Mouse (Mus musculus): ENCODE results near the gene Klhl3. TPM values are rescaled to one million over a fixed set of nuclear protein-coding genes. Genes with fewer than 3 reads are reported as not detected.
A peak's percentile ranks its signal among the peaks of the same experiment; 100 is the strongest.
"Not testable (repeated sequence)": the region's sequence is repeated elsewhere in the genome, so short reads cannot be mapped to it uniquely, and the experiment has no call there.

The Klhl3 gene
- polyA plus RNA-seq, 1 experiment from 2014 or later, result 4.3 TPM

DNA sequence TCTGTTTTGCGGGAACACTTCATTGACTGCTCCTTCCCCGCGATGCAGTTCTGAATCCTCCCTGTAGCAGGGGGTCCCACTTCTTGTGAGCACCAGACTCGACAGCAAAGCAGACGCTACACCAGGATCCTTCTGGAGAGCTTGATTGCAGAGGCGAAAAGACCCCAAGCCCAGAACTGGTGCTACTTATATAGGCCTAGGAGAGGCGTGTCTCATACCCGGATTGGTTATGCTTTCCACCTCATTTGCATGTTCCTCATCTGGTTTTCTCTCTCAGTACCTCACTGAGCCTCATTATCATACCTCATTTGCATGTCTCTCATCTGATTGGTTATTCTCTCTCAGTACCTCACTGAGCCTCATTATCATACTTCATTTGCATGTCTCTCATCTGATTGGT lies 33.2 kb upstream of the Klhl3 start:
- not testable (repeated sequence) for ATAC-seq (ENCODE audit: low FRiP score); H3K9me3 ChIP-seq; H3K4me3 ChIP-seq (replicated peaks); H3K9ac ChIP-seq; H3K27me3 ChIP-seq; H3K36me3 ChIP-seq (replicated peaks); H3K27ac ChIP-seq; H3K4me2 ChIP-seq
- 94% methylated on average over 8 of the region's 8 CpGs for WGBS
- H3K4me1 ChIP-seq, result peaks cover 12% of the 10 kb centered on the region

DNA sequence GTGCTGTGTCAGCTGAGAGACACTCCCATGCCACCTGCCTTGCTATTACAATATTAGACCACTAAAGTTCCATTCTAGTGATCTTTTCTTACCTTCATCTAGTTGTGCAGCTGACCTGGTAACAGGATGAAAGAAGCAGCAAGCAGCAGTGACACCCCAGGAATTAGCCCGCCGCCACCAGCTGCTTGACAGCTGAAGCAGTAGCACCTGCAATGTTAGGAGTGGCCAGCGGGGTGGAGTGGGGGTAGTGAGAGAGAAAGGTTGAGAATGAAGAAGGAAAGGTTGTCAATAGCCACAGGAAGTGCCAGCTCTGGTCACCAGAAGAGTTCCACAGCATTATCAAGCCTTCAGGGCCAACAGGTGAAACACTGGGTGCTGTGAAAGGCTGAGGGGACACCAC lies 18.3 kb upstream of the Klhl3 start:
- peaks cover 4% of the 10 kb centered on the region; the same call in 1 of the 2 replicates for H3K36me3 ChIP-seq (replicated peaks)
- H3K27me3 ChIP-seq, result no peaks in the 10 kb centered on the region
- 40% methylated on average over 3 of the region's 3 CpGs for WGBS
- ATAC-seq (ENCODE audit: low FRiP score), result no peak
- H3K27ac ChIP-seq, result no peak overlapping the region
- peaks cover 8% of the 10 kb centered on the region for H3K4me1 ChIP-seq
- H3K9me3 ChIP-seq, result 0 out of 2 replicates have a peak, but pooled peaks cover 4% of the 10 kb centered on the region
- H3K9ac ChIP-seq, result no peak overlapping the region
- H3K4me3 ChIP-seq (replicated peaks), result no peak overlapping the region
- no peak overlapping the region for H3K4me2 ChIP-seq

- H3K9me3 ChIP-seq, result no peaks in the 10 kb centered on the region
- peak overlapping the region; percentile 70 for H3K4me2 ChIP-seq
- peaks cover 22% of the 10 kb centered on the region for H3K4me1 ChIP-seq
- H3K27me3 ChIP-seq, result no peaks in the 10 kb centered on the region
- H3K4me3 ChIP-seq (replicated peaks), result peak overlapping the region; percentile 99
- peaks cover 8% of the 10 kb centered on the region for H3K36me3 ChIP-seq (replicated peaks)
- 31% methylated on average over 4 of the region's 4 CpGs for WGBS
- ATAC-seq (ENCODE audit: low FRiP score), result no peak
- peak overlapping the region; percentile 100 for H3K27ac ChIP-seq
- peak overlapping the region; percentile 100 for H3K9ac ChIP-seq
Observed at GRCm38 (mm10) chr13:58129687-58130246, 16.4 kb upstream of the Klhl3 start.

DNA sequence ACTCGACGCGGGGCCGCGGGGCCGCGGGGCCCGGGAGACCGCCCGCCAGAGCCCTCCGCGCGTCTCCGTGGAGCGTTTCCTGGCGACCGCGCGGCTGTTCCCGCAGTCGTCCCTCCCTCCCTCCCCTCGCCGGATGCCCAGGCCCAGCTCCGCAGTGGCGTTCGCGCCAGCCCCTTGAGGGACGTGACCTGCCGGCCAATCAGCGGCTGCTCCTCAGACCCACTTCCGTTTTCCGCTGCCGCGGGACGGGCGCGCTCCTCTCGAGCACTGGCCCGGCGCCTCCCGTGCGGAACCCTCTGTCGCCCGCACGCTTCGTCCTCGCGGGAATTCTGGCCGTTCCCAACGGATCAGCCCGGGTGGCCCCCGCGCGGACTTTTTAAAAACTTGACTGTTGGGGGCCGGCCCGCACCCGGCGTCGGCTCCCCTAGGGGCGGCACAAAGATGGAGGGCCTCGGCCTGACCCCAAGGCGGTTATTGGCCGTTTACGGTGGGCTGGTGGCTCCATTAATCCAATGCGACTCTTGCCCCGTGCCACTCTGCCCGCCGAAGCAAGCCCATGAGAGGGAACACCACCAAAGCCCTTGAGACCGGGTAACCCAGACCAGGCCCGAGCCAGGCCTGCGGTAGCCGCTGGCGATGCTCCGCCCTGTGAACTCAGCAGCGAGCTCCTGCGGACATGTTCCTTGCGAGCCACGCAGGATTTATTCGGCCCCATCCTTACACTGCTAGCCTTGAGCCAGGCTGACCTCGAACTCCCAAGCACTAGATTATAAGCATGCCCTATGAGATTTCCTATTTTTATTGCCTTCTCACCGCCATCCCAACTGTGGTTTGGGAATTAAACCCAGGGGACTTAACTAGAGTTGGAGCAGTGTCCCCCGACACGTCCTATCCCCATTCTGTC lies 15.6 kb upstream of the Klhl3 start:
- Histone ChIP-seq H3K4me2 (peak overlapping the region; percentile 70), H3K4me1 (peaks cover 29% of the 10 kb centered on the region), H3K4me3 (replicated peaks) (peak overlapping the region; percentile 99), H3K36me3 (replicated peaks) (peaks cover 8% of the 10 kb centered on the region), H3K27me3 (no peaks in the 10 kb centered on the region), H3K27ac (peak overlapping the region; percentile 100), H3K9me3 (no peaks in the 10 kb centered on the region), H3K9ac (peak overlapping the region; percentile 100)
- peak; percentile 98 for ATAC-seq (ENCODE audit: low FRiP score)
- WGBS, result under 1% methylated on average over 81 of the region's 83 CpGs

DNA sequence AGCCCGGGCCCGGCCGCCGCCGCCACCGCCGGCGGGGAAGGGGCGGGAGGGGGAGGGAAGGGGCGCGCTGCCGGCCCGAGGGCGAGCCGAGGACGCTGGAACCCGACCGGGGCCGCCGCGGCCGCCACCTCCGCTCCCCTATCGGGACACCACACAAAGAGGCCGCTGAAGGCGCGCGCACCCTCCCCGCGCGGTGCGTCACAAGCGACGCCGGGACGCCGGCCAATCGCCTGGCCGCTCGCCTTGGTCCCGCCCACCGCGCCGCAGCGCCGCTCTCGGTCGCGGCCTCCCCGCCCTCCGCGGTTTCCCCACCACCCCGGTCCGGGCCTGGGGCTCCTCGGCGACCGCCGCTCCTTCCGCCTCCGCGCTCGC lies 15.0 kb upstream of the Klhl3 start, which contains the start of gene Hnrnpa0:
Gene Hnrnpa0, minus strand, starts transcription at position 161 of the 372 bp plus-strand sequence.
- peak; percentile 97 for ATAC-seq (ENCODE audit: low FRiP score)
- Histone ChIP-seq H3K4me1 (peaks cover 33% of the 10 kb centered on the region), H3K36me3 (replicated peaks) (peaks cover 8% of the 10 kb centered on the region), H3K27ac (peak within 1 kb of the TSS; percentile 100), H3K4me3 (replicated peaks) (peak within 1 kb of the TSS; percentile 99), H3K9me3 (no peaks in the 10 kb centered on the region), H3K9ac (peak within 1 kb of the TSS; percentile 100), H3K4me2 (peak within 1 kb of the TSS; percentile 75), H3K27me3 (no peaks in the 10 kb centered on the region)
- WGBS, result 0% methylated on average over 46 of the region's 62 CpGs

DNA sequence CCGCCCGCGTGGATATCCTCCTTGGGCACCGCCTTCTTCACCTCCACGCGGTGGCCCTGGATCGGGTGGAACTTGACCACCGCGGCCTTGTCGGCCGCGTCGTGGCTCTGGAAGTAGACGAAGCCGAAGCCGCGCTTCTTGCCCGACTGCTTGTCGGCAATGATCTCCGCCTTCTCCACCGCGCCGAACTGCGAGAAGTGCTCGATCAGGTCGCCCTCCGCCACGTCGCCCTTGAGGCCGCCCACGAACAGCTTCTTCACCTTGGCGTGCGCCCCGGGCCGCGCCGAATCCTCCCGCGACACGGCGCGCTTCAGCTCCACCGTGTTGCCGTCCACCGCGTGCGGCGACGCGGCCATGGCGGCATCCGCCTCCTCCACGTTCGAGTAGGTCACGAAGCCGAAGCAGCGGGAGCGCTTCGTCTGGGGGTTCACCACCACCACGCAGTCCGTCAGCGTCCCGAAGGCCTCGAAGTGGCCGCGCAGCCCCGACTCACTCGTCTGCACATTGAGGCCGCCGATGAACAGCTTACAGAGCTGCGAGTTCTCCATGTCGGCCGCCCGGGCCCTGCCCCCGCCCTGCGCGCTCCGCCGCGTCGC lies 14.5 kb upstream of the Klhl3 start:
- peak overlapping the region; percentile 100 for H3K9ac ChIP-seq
- WGBS, result under 1% methylated on average over 67 of the region's 81 CpGs
- peak overlapping the region; percentile 99 for H3K4me3 ChIP-seq (replicated peaks)
- peak; percentile 44 for ATAC-seq (ENCODE audit: low FRiP score)
- H3K27me3 ChIP-seq, result no peaks in the 10 kb centered on the region
- H3K36me3 ChIP-seq (replicated peaks), result peaks cover 8% of the 10 kb centered on the region
- no peaks in the 10 kb centered on the region for H3K9me3 ChIP-seq
- peak overlapping the region; percentile 100 for H3K27ac ChIP-seq
- H3K4me1 ChIP-seq, result peaks cover 35% of the 10 kb centered on the region
- peak overlapping the region; percentile 75 for H3K4me2 ChIP-seq

DNA sequence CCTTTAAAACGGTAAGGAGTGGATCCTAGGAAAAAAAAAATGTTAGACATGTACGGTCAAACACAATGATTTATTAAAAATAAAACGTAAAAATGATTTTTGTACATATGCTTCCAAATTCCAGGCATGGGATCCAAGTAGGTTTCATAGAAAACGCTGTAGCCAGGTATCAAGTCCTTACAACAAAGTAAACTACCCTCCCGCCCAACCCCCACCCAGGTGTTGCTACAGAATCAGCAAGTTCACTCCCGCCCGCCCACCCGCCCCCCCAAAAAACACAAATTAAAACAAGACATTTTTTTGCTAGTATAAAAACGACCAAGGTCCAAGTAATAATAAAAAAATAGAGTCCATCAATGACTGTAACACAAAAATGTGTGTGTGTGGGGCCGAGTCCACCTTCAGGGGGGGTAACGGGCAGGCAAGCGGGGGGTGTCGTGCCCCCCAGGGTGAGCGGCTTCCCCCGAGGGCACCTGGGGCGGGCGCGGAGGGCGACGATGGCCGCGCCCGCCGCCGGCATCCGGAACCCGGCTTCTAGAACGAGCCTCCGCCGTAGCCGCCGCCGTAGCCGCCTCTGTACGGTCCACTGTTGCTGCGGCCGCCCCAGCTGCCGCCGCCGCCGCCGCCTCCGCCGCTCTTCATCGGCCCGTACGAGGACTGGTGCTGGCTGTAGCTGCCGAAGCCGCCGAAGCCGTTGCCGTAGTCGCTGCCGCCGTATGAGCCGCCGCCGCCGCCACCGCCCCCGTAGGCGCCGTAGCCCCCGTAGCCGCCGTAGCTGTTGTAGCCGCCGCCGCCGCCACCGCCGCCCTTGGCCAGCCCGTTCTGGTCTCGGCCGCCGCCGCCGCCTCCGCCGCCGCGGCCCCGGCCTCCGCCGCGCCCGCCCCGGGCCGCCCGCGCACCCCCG lies 13.7 kb upstream of the Klhl3 start:
- Histone ChIP-seq H3K9me3 (no peaks in the 10 kb centered on the region), H3K4me1 (peaks cover 35% of the 10 kb centered on the region), H3K9ac (peak overlapping the region; percentile 100), H3K4me3 (replicated peaks) (peak overlapping the region; percentile 99), H3K27me3 (no peaks in the 10 kb centered on the region), H3K4me2 (peak overlapping the region; percentile 75), H3K36me3 (replicated peaks) (peaks cover 8% of the 10 kb centered on the region), H3K27ac (peak overlapping the region; percentile 100)
- under 1% methylated on average over 70 of the region's 92 CpGs for WGBS
- no peak for ATAC-seq (ENCODE audit: low FRiP score)

- Histone ChIP-seq H3K9ac (peak overlapping the region; percentile 33; the same call in 1 of the 2 replicates), H3K27me3 (no peaks in the 10 kb centered on the region), H3K4me2 (peak overlapping the region; percentile 75), H3K9me3 (no peaks in the 10 kb centered on the region), H3K4me1 (peaks cover 35% of the 10 kb centered on the region), H3K4me3 (replicated peaks) (peak overlapping the region; percentile 99), H3K27ac (no peak overlapping the region), H3K36me3 (replicated peaks) (peaks cover 8% of the 10 kb centered on the region)
- ATAC-seq (ENCODE audit: low FRiP score), result no peak
- WGBS, result 35% methylated on average over 7 of the region's 7 CpGs
Observed at GRCm38 (mm10) chr13:58126126-58126525, 12.7 kb upstream of the Klhl3 start.

GRCm38 (mm10) chr13:58124989-58125388 lies 11.6 kb upstream of the Klhl3 start:
- peak overlapping the region; percentile 29 for H3K4me2 ChIP-seq
- no peak for ATAC-seq (ENCODE audit: low FRiP score)
- no peak overlapping the region for H3K27ac ChIP-seq
- H3K4me3 ChIP-seq (replicated peaks), result peak overlapping the region; percentile 99; the same call in 1 of the 2 replicates
- no peak overlapping the region; the same call in 1 of the 2 replicates for H3K9ac ChIP-seq
- H3K36me3 ChIP-seq (replicated peaks), result peaks cover 8% of the 10 kb centered on the region
- no peaks in the 10 kb centered on the region for H3K9me3 ChIP-seq
- WGBS, result 76% methylated on average over 2 of the region's 2 CpGs
- no peaks in the 10 kb centered on the region for H3K27me3 ChIP-seq
- H3K4me1 ChIP-seq, result peaks cover 34% of the 10 kb centered on the region

GRCm38 (mm10) chr13:58124278-58124677 lies 10.9 kb upstream of the Klhl3 start:
- no peaks in the 10 kb centered on the region for H3K9me3 ChIP-seq
- peaks cover 27% of the 10 kb centered on the region for H3K4me1 ChIP-seq
- WGBS, result 89% methylated on average over 3 of the region's 3 CpGs
- peaks cover 8% of the 10 kb centered on the region for H3K36me3 ChIP-seq (replicated peaks)
- ATAC-seq (ENCODE audit: low FRiP score), result no peak
- H3K27ac ChIP-seq, result no peak overlapping the region
- no peak overlapping the region for H3K9ac ChIP-seq
- no peak overlapping the region for H3K4me3 ChIP-seq (replicated peaks)
- H3K27me3 ChIP-seq, result no peaks in the 10 kb centered on the region
- no peak overlapping the region for H3K4me2 ChIP-seq

GRCm38 (mm10) chr13:58123381-58123780 lies 10.0 kb upstream of the Klhl3 start:
- Histone ChIP-seq H3K4me3 (replicated peaks) (no peak overlapping the region), H3K9me3 (no peaks in the 10 kb centered on the region), H3K4me2 (no peak overlapping the region), H3K4me1 (peaks cover 27% of the 10 kb centered on the region), H3K27me3 (no peaks in the 10 kb centered on the region), H3K9ac (no peak overlapping the region), H3K27ac (no peak overlapping the region), H3K36me3 (replicated peaks) (peaks cover 8% of the 10 kb centered on the region)
- WGBS, result 77% methylated on average over 8 of the region's 8 CpGs
- ATAC-seq (ENCODE audit: low FRiP score), result no peak
